Mouse (Mus musculus) ovary, adult 2 months (tissue): ENCODE data around the gene Rab8b. TPM values are rescaled to one million over a fixed set of nuclear protein-coding genes. Genes with fewer than 3 reads are reported as not detected.

Experiments used
- polyA plus RNA-seq: library from polyadenylated mRNA; depleted of rRNA; stranded (reverse); fragments of >200 nt; gene quantifications from 2 replicates; pipeline ENCODE4 v1.2.3, GENCODE M21; 2012; rRNA removed

The Rab8b gene
- 7.1 TPM in 2 replicates for polyA plus RNA-seq

GRCm38 (mm10) chr9:66919382-66919971, at the start of gene Rab8b:
Gene Rab8b, minus strand, starts transcription at chr9:66919687.

DNA sequence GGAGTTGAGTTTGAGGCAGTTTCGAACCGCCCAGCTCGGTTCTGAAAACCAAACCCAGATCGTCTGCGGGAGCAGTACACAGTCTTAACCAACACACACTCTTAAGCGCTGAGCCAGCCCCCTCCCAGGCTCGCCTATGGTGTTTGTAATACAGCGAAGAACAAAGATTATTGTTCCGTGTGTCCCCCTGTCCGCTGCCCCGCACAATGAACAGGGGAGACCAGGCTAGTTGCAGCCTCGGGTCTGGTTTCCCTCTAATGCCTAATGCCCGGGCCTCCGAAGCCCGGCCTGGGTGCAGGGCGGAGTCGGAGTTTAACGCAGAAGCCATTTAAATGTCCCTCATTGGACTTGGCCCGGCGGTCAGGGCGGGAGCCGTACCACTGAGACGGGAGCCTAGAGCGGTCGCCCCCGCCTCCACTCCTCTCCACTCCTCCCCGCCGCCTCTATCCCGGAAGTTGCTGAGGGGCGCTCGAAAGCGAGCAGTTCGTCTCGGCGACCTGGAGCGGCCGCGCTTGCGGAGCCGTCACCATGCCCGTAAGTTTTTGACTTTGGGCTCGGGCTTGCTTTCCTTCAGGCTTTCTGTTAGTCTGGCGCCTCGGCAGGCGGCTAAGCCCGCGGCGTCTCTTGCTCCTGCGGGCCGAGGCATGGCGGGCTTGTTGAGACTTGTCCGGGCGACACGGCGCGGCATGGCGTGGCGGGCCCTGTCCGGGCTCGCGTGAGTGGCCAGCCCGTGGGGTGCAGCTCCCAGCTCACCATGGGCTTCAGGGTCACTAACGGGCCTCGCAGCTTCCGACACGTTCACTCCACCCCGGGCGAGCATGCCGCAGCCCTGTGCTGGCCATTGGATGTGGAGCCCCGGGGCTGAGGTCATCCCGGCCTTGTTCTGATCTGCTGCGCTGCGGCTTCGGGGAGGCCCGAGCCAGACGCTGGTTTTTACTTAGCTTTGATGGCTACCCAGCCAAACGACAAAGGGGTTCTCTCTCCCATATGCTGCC, 26.5 kb upstream of the Rab8b start, which contains the start of gene Rps27l:
Gene Rps27l (plus strand): TSS at position 440 of the 995 bp plus-strand sequence.

GRCm38 (mm10) chr9:66834318-66835096, 85.0 kb downstream of the Rab8b start, which contains the start of gene Aph1c:
Gene Aph1c, minus strand, starts transcription at chr9:66834726.

DNA sequence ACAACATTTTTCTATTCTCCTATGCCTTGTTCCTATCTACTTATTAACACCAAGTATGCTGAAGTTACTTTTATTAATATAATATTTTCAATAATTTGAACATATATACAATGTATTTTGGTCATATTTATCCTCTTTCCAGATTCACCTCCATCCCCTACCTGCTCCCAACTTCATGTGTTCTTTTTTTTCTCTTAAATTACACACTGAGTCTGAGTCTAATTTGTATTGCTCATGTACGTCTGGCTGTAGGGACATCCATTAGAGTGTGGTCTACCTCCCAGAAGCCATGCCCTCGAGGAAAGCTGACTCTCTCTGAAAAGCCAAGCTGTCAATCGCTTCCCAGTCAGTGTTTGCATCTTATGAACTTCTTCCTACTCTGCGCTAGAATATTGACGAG, 122.7 kb downstream of the Rab8b start, which contains the start of gene Gm10647:
Gene Gm10647 (plus strand): TSS at position 301 of the 400 bp plus-strand sequence.

DNA sequence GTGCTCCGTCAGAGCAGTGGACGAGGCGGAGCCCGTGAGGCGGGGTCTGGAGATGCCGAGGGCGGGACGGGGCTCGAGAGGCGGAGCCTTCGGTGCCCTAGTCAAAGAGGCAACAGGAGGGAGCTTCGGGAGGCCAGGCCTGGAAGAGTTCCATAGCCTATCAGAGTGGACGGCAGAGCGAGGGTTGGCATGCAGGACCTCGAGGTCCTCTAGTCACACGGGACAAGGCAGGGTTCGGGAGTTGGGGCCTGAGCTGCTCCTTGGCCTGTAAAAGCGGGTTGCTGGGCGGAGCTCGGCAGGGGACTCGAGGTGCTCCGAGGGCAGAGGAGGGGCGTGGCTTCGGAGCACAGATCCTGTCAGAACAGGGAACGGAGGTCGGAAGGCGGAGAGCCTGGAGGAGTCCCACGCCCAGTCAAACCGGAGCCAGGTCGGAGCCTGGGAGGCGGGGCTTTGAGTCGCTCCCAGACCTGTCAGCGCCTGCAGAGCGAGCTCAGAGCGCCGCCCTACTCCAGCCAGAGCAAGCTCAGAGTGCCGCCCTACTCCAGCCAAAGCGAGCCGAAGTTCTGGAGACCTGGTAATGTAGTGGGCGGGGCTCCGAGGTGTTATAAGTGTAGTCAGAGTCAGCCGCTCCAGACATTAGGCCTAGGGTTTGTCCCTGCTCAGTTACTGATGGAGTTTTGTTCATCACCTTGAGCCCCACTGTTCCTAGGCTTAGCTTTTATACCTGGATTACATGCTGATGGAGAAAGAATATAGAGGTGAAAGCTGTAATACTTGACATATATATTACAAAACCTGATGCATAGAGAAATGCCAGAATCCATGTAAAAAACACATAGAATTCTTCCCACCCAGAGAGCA, 123.8 kb downstream of the Rab8b start, which contains the start of gene Aph1b:
Gene Aph1b (minus strand): TSS at position 27 of the 861 bp plus-strand sequence.

Other genes with a start within 250 kb of the Rab8b start
- gene Car12, start 206.0 kb downstream of the Rab8b start, polyA plus RNA-seq = 9.0 and 43.6 TPM in 2 replicates
- 4.1 and 6.0 TPM in 2 replicates for gene Aph1b, start 124.2 kb downstream of the Rab8b start, polyA plus RNA-seq
- 0.10 and 0.16 TPM in 2 replicates for gene Gm10647, start 122.6 kb downstream of the Rab8b start, polyA plus RNA-seq
- 2.6 and 2.7 TPM in 2 replicates for gene Aph1c, start 85.0 kb downstream of the Rab8b start, polyA plus RNA-seq
- 8.3 and 14.9 TPM in 2 replicates for gene Rps27l, start 26.4 kb upstream of the Rab8b start, polyA plus RNA-seq
- 14.8 and 21.8 TPM in 2 replicates for gene Lactb, start 55.8 kb upstream of the Rab8b start, polyA plus RNA-seq
- 221 and 234 TPM in 2 replicates for gene Tpm1, start 129.7 kb upstream of the Rab8b start, polyA plus RNA-seq